Mouse (Mus musculus): Measurements from ENCODE around the gene Per1.
A peak's percentile ranks its signal among the peaks of the same experiment; 100 is the strongest.

Gene Per1

GRCm38 (mm10) chr11:69100639-69101360 lies 5.8 kb downstream of the Per1 start:
- DNase-seq = peak; percentile 30 to 43

- DNase-seq = peak in 1 of 2 experiments; percentile 34
Measured at GRCm38 (mm10) chr11:69101604-69102402, 6.8 kb downstream of the Per1 start.

GRCm38 (mm10) chr11:69102403-69102725 lies 7.3 kb downstream of the Per1 start:
- peak; percentile 51 to 76 for DNase-seq

GRCm38 (mm10) chr11:69103121-69103520 lies 8.1 kb downstream of the Per1 start:
- DNase-seq = no peak

- no peak for DNase-seq
Measured at GRCm38 (mm10) chr11:69103531-69104435, 8.8 kb downstream of the Per1 start.

- DNase-seq = peak in 1 of 2 experiments; percentile 21
Measured at GRCm38 (mm10) chr11:69104487-69104886, 9.5 kb downstream of the Per1 start.

- DNase-seq = no peak
Measured at GRCm38 (mm10) chr11:69105227-69105626, 10.2 kb downstream of the Per1 start.

- DNase-seq = no peak
Measured at GRCm38 (mm10) chr11:69105796-69106195, 10.8 kb downstream of the Per1 start.

- no peak for DNase-seq
Measured at GRCm38 (mm10) chr11:69106299-69106698, 11.3 kb downstream of the Per1 start.

GRCm38 (mm10) chr11:69106842-69107241 lies 11.8 kb downstream of the Per1 start:
- no peak for DNase-seq

- DNase-seq = no peak
Measured at GRCm38 (mm10) chr11:69107676-69108075, 12.7 kb downstream of the Per1 start.

- DNase-seq = no peak
Measured at GRCm38 (mm10) chr11:69108223-69108622, 13.2 kb downstream of the Per1 start.

- DNase-seq = no peak
Measured at GRCm38 (mm10) chr11:69109032-69109900, 14.2 kb downstream of the Per1 start.

GRCm38 (mm10) chr11:69110319-69111046 lies 15.5 kb downstream of the Per1 start:
- peak; percentile 83 to 94 for DNase-seq

GRCm38 (mm10) chr11:69111051-69111810 lies 16.2 kb downstream of the Per1 start:
- no peak for DNase-seq

GRCm38 (mm10) chr11:69111865-69112264 lies 16.8 kb downstream of the Per1 start:
- DNase-seq = no peak

- no peak for DNase-seq
Measured at GRCm38 (mm10) chr11:69114018-69114417, 19.0 kb downstream of the Per1 start.

- no peak for DNase-seq
Measured at GRCm38 (mm10) chr11:69114621-69115020, 19.6 kb downstream of the Per1 start.

GRCm38 (mm10) chr11:69116843-69117242 lies 21.8 kb downstream of the Per1 start:
- DNase-seq = peak; percentile 8 to 21

All from cerebellum, adult 18-20 months (tissue).